Mouse (Mus musculus): Measurements from ENCODE around the gene Ino80d. TPM values are rescaled to one million over a fixed set of nuclear protein-coding genes. Genes with fewer than 3 reads are reported as not detected.

Gene Ino80d
- polyA plus RNA-seq, 1 experiment from 2014 or later: 9.8 TPM

- no peaks in the 10 kb centered on the region for H3K9me3 ChIP-seq (replicated peaks)
- no peaks in the 10 kb centered on the region for H3K4me1 ChIP-seq
- no peak overlapping the region for H3K27ac ChIP-seq (replicated peaks)
- DNase-seq (ENCODE audit: low spot score): no peak
- no peaks in the 10 kb centered on the region for H3K36me3 ChIP-seq
- 84% methylated on average over 3 of the region's 3 CpGs for WGBS
- no peak overlapping the region for H3K4me3 ChIP-seq
- H3K27me3 ChIP-seq (ENCODE audit: low read depth, poor library complexity, severe bottlenecking): no peaks in the 10 kb centered on the region
Measured at GRCm38 (mm10) chr1:63032929-63033328, 81.5 kb downstream of the Ino80d start.

GRCm38 (mm10) chr1:63019916-63020315 lies 94.6 kb downstream of the Ino80d start:
- WGBS: 77% methylated on average over 2 of the region's 2 CpGs
- H3K4me3 ChIP-seq: no peak overlapping the region

GRCm38 (mm10) chr1:63005013-63005646 lies 109.3 kb downstream of the Ino80d start:
- Histone ChIP-seq H3K27ac (replicated peaks) (no peak overlapping the region), H3K9me3 (replicated peaks) (no peaks in the 10 kb centered on the region), H3K36me3 (no peaks in the 10 kb centered on the region), H3K4me1 (peaks cover 6% of the 10 kb centered on the region; the same call in 1 of the 2 replicates), H3K27me3 (ENCODE audit: low read depth, poor library complexity, severe bottlenecking) (no peaks in the 10 kb centered on the region), H3K4me3 (no peak overlapping the region)
- WGBS: 63% methylated on average over 12 of the region's 12 CpGs
- DNase-seq (ENCODE audit: low spot score): no peak

More at GRCm38 (mm10) chr1:63019916-63020315, 94.6 kb downstream of the Ino80d start:
- Histone ChIP-seq H3K4me1 (no peaks in the 10 kb centered on the region), H3K27ac (replicated peaks) (no peak overlapping the region), H3K27me3 (ENCODE audit: low read depth, poor library complexity, severe bottlenecking) (no peaks in the 10 kb centered on the region), H3K36me3 (no peaks in the 10 kb centered on the region), H3K9me3 (replicated peaks) (no peaks in the 10 kb centered on the region)
- no peak for DNase-seq (ENCODE audit: low spot score)

DNA sequence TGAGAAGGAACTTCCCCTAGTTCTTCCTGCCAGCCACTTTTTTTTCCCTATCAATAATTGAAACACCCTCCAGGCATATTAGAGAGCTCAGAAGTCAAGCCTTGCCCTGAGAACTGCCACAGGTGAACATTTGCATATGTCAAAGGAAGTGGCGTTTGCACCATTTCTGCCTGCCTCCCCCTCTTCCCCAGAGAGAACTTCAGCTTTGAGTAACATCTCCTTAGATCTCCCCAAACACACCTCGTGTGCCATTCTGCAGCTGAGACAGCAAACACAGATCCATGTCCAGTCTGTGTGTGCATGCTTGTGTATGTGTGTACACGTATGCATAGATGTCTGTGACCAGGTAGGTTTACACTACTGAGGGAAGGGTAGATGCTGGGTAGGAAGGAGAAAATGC lies 112.6 kb downstream of the Ino80d start:
- Histone ChIP-seq H3K9me3 (replicated peaks) (no peaks in the 10 kb centered on the region), H3K4me3 (no peak overlapping the region), H3K27ac (replicated peaks) (no peak overlapping the region), H3K4me1 (peaks cover 6% of the 10 kb centered on the region; the same call in 1 of the 2 replicates), H3K27me3 (ENCODE audit: low read depth, poor library complexity, severe bottlenecking) (no peaks in the 10 kb centered on the region), H3K36me3 (no peaks in the 10 kb centered on the region)
- 85% methylated on average over 3 of the region's 3 CpGs for WGBS
- no peak for DNase-seq (ENCODE audit: low spot score)

DNA sequence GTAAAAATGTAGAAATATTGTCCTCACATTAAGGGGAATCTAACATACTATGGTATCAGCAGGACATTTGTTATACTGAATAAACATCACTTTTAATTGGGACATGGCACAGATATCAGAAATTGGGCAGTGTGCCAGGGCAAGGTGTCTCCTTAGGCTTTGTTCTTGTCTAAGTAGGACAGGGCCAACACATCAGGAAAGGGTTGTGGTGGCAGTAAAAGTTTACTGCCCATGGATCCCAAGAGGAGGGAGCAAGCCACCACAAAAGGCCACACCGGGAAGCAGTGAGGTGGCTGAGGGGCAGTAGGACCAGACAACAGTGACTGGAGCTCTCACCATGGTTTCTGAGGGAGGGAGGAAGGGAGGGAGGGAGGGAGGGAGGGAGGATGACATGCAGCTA lies 121.1 kb downstream of the Ino80d start:
- Histone ChIP-seq H3K36me3 (no peaks in the 10 kb centered on the region), H3K27me3 (ENCODE audit: low read depth, poor library complexity, severe bottlenecking) (no peaks in the 10 kb centered on the region), H3K9me3 (replicated peaks) (no peaks in the 10 kb centered on the region), H3K4me3 (no peak overlapping the region), H3K27ac (replicated peaks) (no peak overlapping the region), H3K4me1 (0 out of 2 replicates have a peak, but pooled peaks cover 3% of the 10 kb centered on the region)
- no peak for DNase-seq (ENCODE audit: low spot score)
- WGBS: 50% methylated on average over 1 of the region's 1 CpGs

GRCm38 (mm10) chr1:62992648-62993047 lies 121.8 kb downstream of the Ino80d start:
- H3K4me1 ChIP-seq: 0 out of 2 replicates have a peak, but pooled peaks cover 3% of the 10 kb centered on the region
- WGBS: 80% methylated on average over 5 of the region's 5 CpGs
- H3K27ac ChIP-seq (replicated peaks): no peak overlapping the region
- H3K27me3 ChIP-seq (ENCODE audit: low read depth, poor library complexity, severe bottlenecking): no peaks in the 10 kb centered on the region
- H3K36me3 ChIP-seq: no peaks in the 10 kb centered on the region
- H3K9me3 ChIP-seq (replicated peaks): no peaks in the 10 kb centered on the region
- DNase-seq (ENCODE audit: low spot score): no peak
- no peak overlapping the region for H3K4me3 ChIP-seq

DNA sequence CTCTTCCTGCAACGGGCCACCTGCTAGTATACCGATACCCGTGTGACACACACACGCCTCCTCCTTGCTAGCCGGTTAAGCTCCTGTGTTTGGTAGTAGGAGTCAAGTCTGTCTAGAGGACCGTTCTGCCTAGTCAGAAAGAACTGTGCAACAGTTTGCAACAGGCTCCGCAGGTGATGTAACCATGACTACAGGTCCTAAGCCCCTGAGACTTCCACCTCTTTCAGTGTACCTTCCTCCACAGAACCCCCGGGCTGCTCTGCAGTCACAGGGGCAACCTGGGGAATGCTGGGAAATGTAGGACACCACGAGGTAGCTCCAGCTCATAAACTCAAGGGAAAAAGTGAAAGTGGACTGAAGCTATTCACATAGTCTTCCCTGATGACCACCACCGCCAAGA lies 123.4 kb downstream of the Ino80d start:
- no peaks in the 10 kb centered on the region for H3K9me3 ChIP-seq (replicated peaks)
- H3K4me1 ChIP-seq: 0 out of 2 replicates have a peak, but pooled peaks cover 8% of the 10 kb centered on the region
- H3K36me3 ChIP-seq: no peaks in the 10 kb centered on the region
- 82% methylated on average over 10 of the region's 10 CpGs for WGBS
- H3K27ac ChIP-seq (replicated peaks): no peak overlapping the region
- no peak for DNase-seq (ENCODE audit: low spot score)
- no peak overlapping the region for H3K4me3 ChIP-seq
- H3K27me3 ChIP-seq (ENCODE audit: low read depth, poor library complexity, severe bottlenecking): no peaks in the 10 kb centered on the region

- WGBS: 87% methylated on average over 2 of the region's 2 CpGs
- no peak overlapping the region for H3K4me3 ChIP-seq
- no peak for DNase-seq (ENCODE audit: low spot score)
Measured at GRCm38 (mm10) chr1:62987561-62987960, 126.9 kb downstream of the Ino80d start.

DNA sequence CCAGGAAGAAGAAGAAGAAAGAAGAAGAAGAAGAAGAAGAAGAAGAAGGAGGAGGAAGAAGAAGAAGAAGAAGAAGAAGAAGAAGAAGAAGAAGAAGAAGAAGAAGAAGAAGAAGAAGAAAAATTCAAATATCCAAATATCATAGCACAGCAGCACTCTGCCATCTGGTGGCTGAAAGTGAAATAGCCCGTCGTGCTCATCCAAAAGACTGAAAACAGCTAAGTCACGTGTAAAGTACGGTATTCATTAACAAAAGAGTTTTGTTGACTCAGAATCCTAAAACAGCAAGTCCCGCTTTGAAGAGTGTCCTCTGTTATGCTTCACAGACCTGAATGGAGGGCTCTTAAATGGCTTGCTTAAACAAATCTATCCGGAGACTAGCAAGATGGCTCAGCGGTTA lies 128.2 kb downstream of the Ino80d start:
- 0 out of 2 replicates have a peak overlapping the region, but pooled peaks have one; percentile 27 for H3K4me3 ChIP-seq
- H3K36me3 ChIP-seq: no peaks in the 10 kb centered on the region
- 23% methylated on average over 7 of the region's 7 CpGs for WGBS
- H3K27ac ChIP-seq (replicated peaks): no peak overlapping the region
- peak; percentile 56 for DNase-seq (ENCODE audit: low spot score)
- peaks cover 24% of the 10 kb centered on the region for H3K27me3 ChIP-seq (ENCODE audit: low read depth, poor library complexity, severe bottlenecking)
- H3K4me1 ChIP-seq: peaks cover 21% of the 10 kb centered on the region
- no peaks in the 10 kb centered on the region for H3K9me3 ChIP-seq (replicated peaks)

More at GRCm38 (mm10) chr1:62987561-62987960, 126.9 kb downstream of the Ino80d start:
- Histone ChIP-seq H3K27ac (replicated peaks) (no peak overlapping the region), H3K27me3 (ENCODE audit: low read depth, poor library complexity, severe bottlenecking) (peaks cover 13% of the 10 kb centered on the region), H3K9me3 (replicated peaks) (no peaks in the 10 kb centered on the region), H3K36me3 (no peaks in the 10 kb centered on the region), H3K4me1 (peaks cover 24% of the 10 kb centered on the region)

- 16% methylated on average over 11 of the region's 11 CpGs for WGBS
- Histone ChIP-seq H3K27me3 (ENCODE audit: low read depth, poor library complexity, severe bottlenecking) (peaks cover 24% of the 10 kb centered on the region), H3K9me3 (replicated peaks) (no peaks in the 10 kb centered on the region), H3K27ac (replicated peaks) (no peak overlapping the region), H3K4me3 (peak overlapping the region; percentile 44), H3K36me3 (no peaks in the 10 kb centered on the region), H3K4me1 (peaks cover 21% of the 10 kb centered on the region)
- peak; percentile 53 for DNase-seq (ENCODE audit: low spot score)
Measured at GRCm38 (mm10) chr1:62984566-62984965, 129.9 kb downstream of the Ino80d start.

- DNase-seq (ENCODE audit: low spot score): no peak
- 66% methylated on average over 3 of the region's 3 CpGs for WGBS
- H3K27me3 ChIP-seq (ENCODE audit: low read depth, poor library complexity, severe bottlenecking): peaks cover 3% of the 10 kb centered on the region; the same call in 1 of the 2 replicates
- H3K9me3 ChIP-seq (replicated peaks): no peaks in the 10 kb centered on the region; the same call in 1 of the 2 replicates
- no peaks in the 10 kb centered on the region for H3K36me3 ChIP-seq
- H3K4me1 ChIP-seq: no peaks in the 10 kb centered on the region
- no peak overlapping the region for H3K4me3 ChIP-seq
- no peak overlapping the region for H3K27ac ChIP-seq (replicated peaks)
Measured at GRCm38 (mm10) chr1:62976742-62977141, 137.7 kb downstream of the Ino80d start.

GRCm38 (mm10) chr1:62966885-62967284 lies 147.6 kb downstream of the Ino80d start:
- Histone ChIP-seq H3K4me1 (peaks cover 5% of the 10 kb centered on the region), H3K9me3 (replicated peaks) (no peaks in the 10 kb centered on the region), H3K4me3 (no peak overlapping the region), H3K27ac (replicated peaks) (no peak overlapping the region), H3K27me3 (ENCODE audit: low read depth, poor library complexity, severe bottlenecking) (peaks cover 24% of the 10 kb centered on the region; the same call in 1 of the 2 replicates), H3K36me3 (no peaks in the 10 kb centered on the region)
- peak; percentile 22 for DNase-seq (ENCODE audit: low spot score)
- 17% methylated on average over 5 of the region's 5 CpGs for WGBS

GRCm38 (mm10) chr1:62964291-62964690 lies 150.2 kb downstream of the Ino80d start:
- no peak overlapping the region for H3K4me3 ChIP-seq
- peaks cover 40% of the 10 kb centered on the region; the same call in 1 of the 2 replicates for H3K27me3 ChIP-seq (ENCODE audit: low read depth, poor library complexity, severe bottlenecking)
- H3K27ac ChIP-seq (replicated peaks): no peak overlapping the region
- 19% methylated on average over 6 of the region's 6 CpGs for WGBS
- H3K36me3 ChIP-seq: no peaks in the 10 kb centered on the region
- peak; percentile 68 for DNase-seq (ENCODE audit: low spot score)
- H3K9me3 ChIP-seq (replicated peaks): no peaks in the 10 kb centered on the region
- H3K4me1 ChIP-seq: peaks cover 5% of the 10 kb centered on the region

Data from midbrain, embryonic 10.5 days (tissue).